Mouse (Mus musculus) intestine, postnatal 0 days (tissue): Measurements from ENCODE around the gene Crlf1. TPM values are rescaled to one million over a fixed set of nuclear protein-coding genes. Genes with fewer than 3 reads are reported as not detected.

Experiments
- ATAC-seq: fragments of 200-750 bp; cut with Nextera tagmentation; 2 replicates; pipeline ENCODE4 v1.8.0; 2017; ENCODE audit warnings: mild to moderate bottlenecking, moderate TSS enrichment, moderate library complexity
- H3K27ac ChIP-seq: fragments of 300-500 bp; sonication (generic); 2 replicates; pipeline ENCODE4 v1.5.1; 2014; ENCODE audit warnings: mild to moderate bottlenecking, low read depth, low read length, moderate library complexity
- H3K27me3 ChIP-seq: fragments of 300-500 bp; sonication (generic); replicated peaks from 2 replicates; pipeline ENCODE4 v1.6.1; 2014; ENCODE audit warnings: low read length, mixed read lengths; ENCODE audit not compliant: control insufficient read depth, insufficient read depth
- H3K36me3 ChIP-seq: fragments of 300-500 bp; sonication (generic); 2 replicates; pipeline ENCODE4 v1.6.1; 2014; ENCODE audit warnings: mild to moderate bottlenecking, moderate library complexity; ENCODE audit not compliant: control insufficient read depth, insufficient read depth
- H3K4me1 ChIP-seq: fragments of 300-500 bp; sonication (generic); replicated peaks from 2 replicates; pipeline ENCODE4 v1.6.1; 2014; ENCODE audit warnings: antibody characterized with exemption, low read length, mixed read lengths; ENCODE audit not compliant: control insufficient read depth, insufficient read depth
- H3K4me2 ChIP-seq: fragments of 300-500 bp; sonication (generic); replicated peaks from 2 replicates; pipeline ENCODE4 v1.6.1; 2014; ENCODE audit warnings: low read depth, mild to moderate bottlenecking, moderate library complexity
- H3K4me3 ChIP-seq: fragments of 300-500 bp; sonication (generic); 2 replicates; pipeline ENCODE4 v1.5.1; 2014; ENCODE audit warnings: low read depth, low read length
- H3K9ac ChIP-seq: fragments of 300-500 bp; sonication (generic); 2 replicates; pipeline ENCODE4 v1.6.1; 2014; ENCODE audit warnings: mild to moderate bottlenecking, low read depth, low read length
- H3K9me3 ChIP-seq: fragments of 300-500 bp; sonication (generic); 2 replicates; pipeline ENCODE4 v1.6.1; 2016; ENCODE audit warnings: mixed run types; ENCODE audit not compliant: control insufficient read depth
- CTCF ChIP-seq: sonication (generic); IDR thresholded peaks from 2 replicates; pipeline ENCODE4 v1.5.1; 2016; ENCODE audit warnings: low read depth, mild to moderate bottlenecking, control low read depth, antibody characterized with exemption, moderate library complexity
- WGBS: fragments of 180-500 bp; shearing (Covaris S2); extraction: QIAGEN DNeasy Blood & Tissue Kit; methylation state at CpG from one replicate; pipeline ENCODE4 v1.1.7; 2014; 5-methylcytosine and 5-hydroxymethylcytosine counted together
- polyA plus RNA-seq: library from polyadenylated mRNA; unstranded; fragments of >200 nt; fragmentation: Nextera tagmentation; extraction: Ambion mirVana; gene quantifications from 2 replicates; pipeline ENCODE4 v1.2.1, GENCODE M21; 2015

Gene Crlf1
- polyA plus RNA-seq, 1 experiment from 2014 or later = 0.81 TPM

DNA sequence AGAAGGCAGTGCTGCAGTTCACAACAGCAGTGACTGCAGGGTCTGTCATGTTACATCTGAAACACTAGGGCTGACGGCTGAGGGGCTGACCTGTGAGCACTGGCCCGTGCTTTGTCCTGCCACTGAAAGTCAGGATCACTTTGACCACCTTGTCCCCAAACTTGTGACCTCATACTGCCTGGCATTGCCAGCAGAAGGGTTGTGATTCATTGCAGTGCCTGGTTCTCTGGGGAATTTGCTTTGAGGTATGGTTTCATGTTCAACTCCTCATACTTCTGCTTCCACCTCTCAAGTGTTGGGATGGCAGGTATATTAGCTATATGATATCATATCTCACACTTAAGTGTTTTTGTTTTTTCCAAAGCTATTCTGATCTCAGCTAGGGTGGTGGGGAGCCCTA, 42.7 kb downstream of the Crlf1 start:
- H3K36me3 ChIP-seq = peaks cover 59% of the 10 kb centered on the region
- H3K4me3 ChIP-seq = no peak overlapping the region
- H3K27me3 ChIP-seq = no peaks in the 10 kb centered on the region
- H3K4me2 ChIP-seq = no peak overlapping the region
- no peak for ATAC-seq
- 96% methylated on average over 2 of the region's 2 CpGs for WGBS
- H3K9me3 ChIP-seq = no peaks in the 10 kb centered on the region
- TF ChIP-seq CTCF = no peak
- H3K9ac ChIP-seq = no peak overlapping the region
- no peak overlapping the region for H3K27ac ChIP-seq
- no peaks in the 10 kb centered on the region; the same call in 1 of the 2 replicates for H3K4me1 ChIP-seq

DNA sequence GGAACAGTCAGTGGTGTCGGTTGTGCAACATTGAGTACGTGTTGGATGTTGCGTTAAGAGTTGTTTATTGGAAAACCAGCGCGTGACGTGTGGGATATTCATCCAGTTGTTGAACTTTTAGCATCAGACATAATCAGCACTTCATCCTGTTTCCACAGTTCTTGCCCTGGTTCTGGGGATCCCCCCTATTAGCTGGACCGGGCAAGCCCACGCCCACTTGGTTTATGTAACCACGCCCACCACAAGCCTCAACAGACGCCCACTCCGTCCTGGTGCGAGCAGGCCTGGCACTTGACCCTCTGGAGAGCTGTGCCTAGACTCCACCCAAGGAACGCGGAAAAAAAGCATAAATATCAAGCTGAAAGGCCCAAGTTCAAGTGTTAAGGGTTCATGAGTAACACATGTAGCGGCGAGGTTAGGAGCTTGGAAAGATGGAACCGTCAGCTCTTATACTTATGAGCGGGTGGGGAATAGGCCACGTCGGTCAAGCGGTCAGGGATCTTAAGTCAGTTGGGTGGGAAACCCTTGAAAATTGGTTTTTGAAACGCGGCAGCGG, 45.1 kb downstream of the Crlf1 start:
- no peaks in the 10 kb centered on the region; the same call in 1 of the 2 replicates for H3K4me1 ChIP-seq
- H3K27me3 ChIP-seq = no peaks in the 10 kb centered on the region
- H3K4me3 ChIP-seq = peak overlapping the region; percentile 82
- peak; percentile 22 for ATAC-seq
- WGBS = 5% methylated on average over 24 of the region's 24 CpGs
- H3K4me2 ChIP-seq = peak overlapping the region; percentile 91
- H3K36me3 ChIP-seq = peaks cover 35% of the 10 kb centered on the region
- H3K9ac ChIP-seq = peak overlapping the region; percentile 84
- H3K27ac ChIP-seq = peak overlapping the region; percentile 91
- no peaks in the 10 kb centered on the region for H3K9me3 ChIP-seq
- TF ChIP-seq CTCF = no peak

DNA sequence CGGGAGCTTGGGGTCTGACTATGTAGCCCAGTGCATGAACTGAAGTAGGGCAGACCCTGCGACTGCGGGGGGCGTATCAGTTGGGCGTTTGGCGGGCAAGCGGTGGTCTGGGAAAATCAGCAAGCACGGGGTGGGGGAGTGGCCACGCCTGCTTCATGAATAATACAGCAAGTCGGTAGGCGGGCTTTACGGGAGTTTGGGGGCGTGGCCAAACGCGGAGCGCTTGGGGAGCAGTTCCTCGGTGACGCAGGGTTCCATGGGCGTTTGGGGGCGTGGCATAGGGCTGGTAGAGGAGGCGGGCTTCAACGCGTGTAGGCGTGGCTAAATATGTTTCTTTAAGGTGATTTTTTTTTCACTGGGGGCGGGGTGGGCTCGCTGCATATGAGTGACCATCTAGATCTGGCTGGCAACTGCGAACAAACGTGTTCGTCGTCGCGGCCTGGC, 45.7 kb downstream of the Crlf1 start:
- WGBS = under 1% methylated on average over 32 of the region's 32 CpGs
- Histone ChIP-seq H3K27me3 (no peaks in the 10 kb centered on the region), H3K9me3 (no peaks in the 10 kb centered on the region), H3K9ac (peak overlapping the region; percentile 84), H3K4me3 (peak overlapping the region; percentile 82), H3K4me2 (peak overlapping the region; percentile 91), H3K4me1 (peaks cover 1% of the 10 kb centered on the region), H3K36me3 (peaks cover 31% of the 10 kb centered on the region), H3K27ac (peak overlapping the region; percentile 91)
- no peak for TF ChIP-seq CTCF
- peak; percentile 64 for ATAC-seq

DNA sequence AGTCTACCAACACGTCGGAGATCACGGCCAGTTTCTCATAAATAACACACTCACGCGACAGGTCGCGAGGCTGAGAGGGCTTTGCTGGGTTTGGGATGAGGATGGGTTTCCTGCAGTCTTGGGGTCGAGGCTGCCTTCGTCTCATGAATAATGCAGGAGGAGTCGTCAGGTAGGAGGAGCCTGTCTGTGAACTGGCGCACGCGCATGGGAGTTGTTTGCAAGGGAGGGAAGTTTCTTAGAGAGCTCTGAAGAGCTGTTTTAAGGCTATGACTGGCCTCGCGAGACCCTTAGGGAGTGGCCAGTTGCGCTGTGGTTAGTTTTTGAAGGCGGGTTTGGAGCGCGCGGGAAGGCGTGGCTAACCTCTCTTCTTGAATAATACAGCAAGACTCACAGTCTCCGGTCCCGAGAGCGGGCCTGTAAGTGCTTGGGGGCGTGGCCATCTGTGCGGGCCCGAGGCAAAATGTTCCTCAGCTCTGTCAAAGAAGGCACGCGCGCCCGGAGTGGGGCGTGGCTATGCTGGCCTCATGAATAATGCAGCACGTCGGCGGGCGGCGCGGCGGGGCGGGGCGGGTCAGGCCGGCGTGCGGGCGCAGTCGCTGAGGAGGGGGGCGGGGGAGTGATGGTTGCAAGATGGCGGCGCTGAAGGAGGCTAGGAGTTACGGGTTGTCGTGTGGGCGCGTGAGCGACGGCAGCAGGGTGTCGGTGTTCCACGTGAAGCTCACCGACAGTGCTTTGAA, 46.3 kb downstream of the Crlf1 start, which contains the start of gene Ell:
TSS of gene Ell (plus strand) at position 381 of the 737 bp plus-strand sequence.
- Histone ChIP-seq H3K27me3 (no peaks in the 10 kb centered on the region), H3K9me3 (no peaks in the 10 kb centered on the region), H3K4me1 (peaks cover 7% of the 10 kb centered on the region), H3K27ac (peak within 1 kb of the TSS; percentile 91), H3K4me2 (peak within 1 kb of the TSS; percentile 91), H3K9ac (peak within 1 kb of the TSS; percentile 84), H3K36me3 (peaks cover 25% of the 10 kb centered on the region), H3K4me3 (peak within 1 kb of the TSS; percentile 82)
- ATAC-seq = peak; percentile 88
- 0 out of 2 replicates have a peak, but pooled peaks have one; percentile 7 for TF ChIP-seq CTCF
- WGBS = under 1% methylated on average over 57 of the region's 58 CpGs

DNA sequence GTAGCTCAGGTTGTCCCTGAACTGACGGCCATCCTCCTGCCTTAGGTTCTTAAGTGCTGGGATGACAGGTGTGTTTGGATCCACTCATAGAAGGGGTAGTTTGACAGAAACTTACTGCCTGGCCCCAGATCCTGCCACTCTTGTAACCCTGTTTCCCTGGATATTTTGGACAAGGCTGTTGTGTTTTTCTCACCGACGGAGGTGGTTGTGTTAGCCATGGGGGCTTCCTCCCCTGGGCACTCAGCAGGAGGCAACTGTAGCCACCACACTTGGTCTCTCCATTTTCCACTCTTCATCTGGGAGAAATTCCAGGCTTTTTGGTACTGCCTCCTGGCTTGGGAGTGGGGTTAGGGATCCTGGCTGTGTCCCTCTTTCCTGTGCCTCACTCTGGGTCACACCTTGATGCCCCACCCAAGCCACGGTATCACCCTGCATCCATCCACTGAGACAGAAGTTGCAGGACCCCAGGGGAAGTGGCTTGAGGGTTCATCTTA, 47.1 kb downstream of the Crlf1 start:
- H3K36me3 ChIP-seq = peaks cover 16% of the 10 kb centered on the region
- H3K27me3 ChIP-seq = no peaks in the 10 kb centered on the region
- peak overlapping the region; percentile 91 for H3K27ac ChIP-seq
- H3K4me1 ChIP-seq = peaks cover 10% of the 10 kb centered on the region
- whole genome bisulfite sequencing = 6% methylated on average over 4 of the region's 4 CpGs
- no peaks in the 10 kb centered on the region for H3K9me3 ChIP-seq
- H3K4me2 ChIP-seq = peak overlapping the region; percentile 91
- ATAC-seq = no peak
- peak overlapping the region; percentile 82 for H3K4me3 ChIP-seq
- H3K9ac ChIP-seq = peak overlapping the region; percentile 84
- TF ChIP-seq CTCF = no peak

DNA sequence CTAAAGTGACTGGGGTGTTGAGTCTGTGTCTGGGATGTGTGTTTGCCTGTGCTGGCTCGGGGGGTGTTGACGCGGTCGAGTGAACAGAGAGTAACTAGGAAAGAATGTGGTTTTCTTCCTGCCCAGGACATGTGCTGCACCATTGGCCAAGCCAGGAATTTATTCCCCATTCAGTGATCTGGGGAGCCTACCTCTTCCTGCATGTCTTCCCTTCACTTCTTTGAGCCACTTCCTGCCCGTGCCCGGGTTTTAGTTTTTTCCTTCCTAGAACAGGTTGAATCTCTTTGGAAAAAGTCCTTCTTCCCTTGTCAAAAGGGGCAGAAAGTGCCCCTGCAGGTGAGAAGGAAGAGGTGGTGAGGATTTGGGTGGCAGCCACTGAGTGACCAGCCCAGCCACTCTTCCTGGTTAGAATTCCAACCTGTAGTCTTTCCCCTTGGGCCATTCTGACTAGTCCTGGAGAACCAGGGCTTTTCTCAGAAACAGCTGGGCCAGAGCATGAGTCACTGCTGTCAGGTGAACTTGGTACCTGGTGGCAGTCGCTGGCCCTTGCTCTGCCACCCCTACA, 47.6 kb downstream of the Crlf1 start:
- TF ChIP-seq CTCF = no peak
- H3K4me2 ChIP-seq = peak overlapping the region; percentile 91
- H3K4me1 ChIP-seq = peaks cover 10% of the 10 kb centered on the region
- peaks cover 11% of the 10 kb centered on the region; the same call in 1 of the 2 replicates for H3K36me3 ChIP-seq
- H3K27ac ChIP-seq = peak overlapping the region; percentile 91
- WGBS = 17% methylated on average over 7 of the region's 7 CpGs
- peak overlapping the region; percentile 84 for H3K9ac ChIP-seq
- no peaks in the 10 kb centered on the region for H3K9me3 ChIP-seq
- H3K4me3 ChIP-seq = peak overlapping the region; percentile 82
- ATAC-seq = peak; percentile 10; the same call in 1 of the 2 replicates
- no peaks in the 10 kb centered on the region for H3K27me3 ChIP-seq
